Mouse (Mus musculus) bone marrow, adult 2 months (tissue): ENCODE measurements at regions not wholly inside any gene's neighbourhood (a gene's known extent, or its start where the extent isn't known, plus 50 kb on each side); places are given as distances from the start of the nearest gene placed in this dataset.

Experiments
- CTCF ChIP-seq: fragments of 200-500 bp; IDR thresholded peaks from 2 replicates; pipeline ENCODE4 v1.5.1; 2011; ENCODE audit warnings: low read length, control low read depth; ENCODE audit not compliant: control insufficient read depth, insufficient read depth
- POLR2A ChIP-seq: fragments of 200-500 bp; IDR thresholded peaks from 2 replicates; pipeline ENCODE4 v1.6.1; 2011; ENCODE audit warnings: low read depth, mild to moderate bottlenecking, control low read depth, low read length, borderline replicate concordance; ENCODE audit not compliant: control insufficient read depth

DNA sequence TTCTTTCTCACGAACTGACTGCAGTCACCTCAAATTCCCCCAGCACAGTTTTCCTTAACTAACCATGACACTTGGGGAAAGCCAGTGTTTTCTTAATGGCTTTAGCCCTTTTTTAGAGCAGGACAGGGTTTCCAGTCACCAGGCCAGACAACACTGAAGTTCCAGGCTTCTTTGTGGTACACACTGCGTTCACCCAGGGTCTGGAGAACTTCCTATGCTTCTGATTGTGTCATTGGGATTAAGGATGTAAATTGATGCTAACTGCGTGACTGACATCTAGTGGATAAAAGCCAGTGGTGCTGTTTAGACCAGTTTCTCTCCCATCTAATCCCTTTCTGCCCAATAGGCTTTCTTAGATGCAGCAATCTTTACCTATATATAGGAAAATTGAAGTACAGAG lies 265.2 kb upstream of the Nr5a2 start:
- TF ChIP-seq CTCF = no peak
- TF ChIP-seq POLR2A = no peak
